Mouse (Mus musculus): ENCODE results near the gene Onecut1.

- TF ChIP-seq GATA1 (IDR thresholded peaks at IDR 0.05; ENCODE audit: low read depth, low read length) (no peak), GABPA (IDR thresholded peaks at IDR 0.05; ENCODE audit: low read depth, low read length) (no peak), USF2 (IDR thresholded peaks at IDR 0.05; ENCODE audit: borderline replicate concordance in 1 of 2, insufficient read depth in 1 of 2, low read depth in 1 of 2, low read length in 2 of 2) (no peak), CTCF (IDR thresholded peaks at IDR 0.05 in 2 of 3, conservative IDR thresholded peaks at IDR 0.05 in 1 of 3; ENCODE audit: control insufficient read depth in 1 of 3, insufficient read depth in 1 of 3, low read depth in 2 of 3, low read length in 3 of 3, poor library complexity in 1 of 3, severe bottlenecking in 1 of 3) (no peak), ZNF384 (IDR thresholded peaks at IDR 0.05; ENCODE audit: low read depth, low read length) (no peak), ZC3H11A (IDR thresholded peaks at IDR 0.05; ENCODE audit: low read depth, low read length) (no peak), POLR2A (IDR thresholded peaks at IDR 0.05; ENCODE audit: control insufficient read depth in 1 of 2, insufficient read depth in 1 of 2, low read depth in 1 of 2, low read length in 2 of 2, poor library complexity in 1 of 2) (no peak), ELF1 (IDR thresholded peaks at IDR 0.05; ENCODE audit: low read depth, low read length) (no peak), SMC3 (IDR thresholded peaks at IDR 0.05; ENCODE audit: low read depth, low read length) (no peak), CHD2 (IDR thresholded peaks at IDR 0.05; ENCODE audit: low read length) (no peak), TAL1 (IDR thresholded peaks at IDR 0.05; ENCODE audit: low read length) (no peak), USF1 (IDR thresholded peaks at IDR 0.05; ENCODE audit: low read depth, low read length) (no peak)
Observed at GRCm38 (mm10) chr9:74912619-74913376, 51.1 kb downstream of the Onecut1 start.

Data from MEL (cell line).